Mouse (Mus musculus): ENCODE results near the gene Pafah1b2. TPM values are rescaled to one million over a fixed set of nuclear protein-coding genes. Genes with fewer than 3 reads are reported as not detected.

Pafah1b2 gene
- polyA plus RNA-seq, 1 experiment, result 30.7 TPM

DNA sequence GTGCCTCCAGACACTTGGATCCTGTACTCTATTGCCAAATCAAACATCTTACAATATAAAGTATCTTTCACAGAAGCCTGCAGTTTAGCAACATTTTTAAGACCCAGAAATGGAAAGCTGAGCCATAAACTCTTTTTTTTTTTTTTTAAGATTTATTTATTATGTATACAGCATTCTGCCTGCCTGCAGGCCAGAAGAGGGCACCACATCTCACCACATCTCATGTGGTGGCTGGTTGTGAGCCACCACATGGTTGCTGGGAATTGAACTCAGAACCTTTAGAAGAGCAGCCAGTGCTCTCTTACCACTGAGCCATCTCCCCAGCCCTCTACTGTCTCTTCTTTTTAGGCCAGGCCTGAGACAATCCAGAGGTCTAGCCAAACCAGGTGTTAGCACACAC lies 31.2 kb downstream of the Pafah1b2 start:
- no peak for DNase-seq (ENCODE audit: low read depth)

DNA sequence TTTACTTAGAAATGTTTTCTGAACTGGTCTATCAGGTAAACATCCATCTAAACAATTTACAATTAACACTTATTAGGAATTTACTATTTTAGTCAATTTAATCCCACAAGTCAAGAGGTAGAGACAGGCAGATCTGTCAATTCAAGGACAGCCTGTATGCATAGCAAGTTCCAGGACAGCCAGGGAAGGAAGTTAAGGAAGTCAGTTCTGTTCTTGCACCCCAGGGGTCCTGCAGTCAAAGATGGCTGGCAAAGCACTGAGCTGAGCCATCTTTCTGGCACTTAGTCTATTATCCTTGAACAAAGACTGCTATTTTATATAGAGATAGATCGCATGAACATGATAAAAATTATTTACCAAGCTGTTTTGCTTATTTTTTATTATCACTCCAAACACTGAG lies 31.9 kb downstream of the Pafah1b2 start:
- no peak for DNase-seq (ENCODE audit: low read depth)

DNA sequence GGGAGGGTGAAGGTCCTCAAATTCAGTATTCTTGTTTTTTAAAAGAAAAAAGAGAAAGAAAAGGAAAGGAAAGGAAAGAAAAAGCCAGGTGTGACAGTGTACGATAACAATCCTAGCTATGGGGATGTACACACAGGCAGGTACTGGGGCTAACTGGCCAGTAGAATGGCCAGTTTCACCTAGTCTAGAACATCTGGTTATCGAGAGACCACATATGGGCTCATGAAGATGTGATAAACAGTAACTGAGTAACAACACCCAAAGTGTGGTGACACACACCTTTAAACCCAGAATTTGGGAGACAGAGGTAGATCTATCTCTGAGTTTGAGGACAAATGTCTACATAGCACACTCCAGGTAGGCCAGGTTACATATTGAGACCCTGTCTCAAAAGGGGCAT lies 32.7 kb downstream of the Pafah1b2 start:
- no peak for DNase-seq (ENCODE audit: low read depth)

DNA sequence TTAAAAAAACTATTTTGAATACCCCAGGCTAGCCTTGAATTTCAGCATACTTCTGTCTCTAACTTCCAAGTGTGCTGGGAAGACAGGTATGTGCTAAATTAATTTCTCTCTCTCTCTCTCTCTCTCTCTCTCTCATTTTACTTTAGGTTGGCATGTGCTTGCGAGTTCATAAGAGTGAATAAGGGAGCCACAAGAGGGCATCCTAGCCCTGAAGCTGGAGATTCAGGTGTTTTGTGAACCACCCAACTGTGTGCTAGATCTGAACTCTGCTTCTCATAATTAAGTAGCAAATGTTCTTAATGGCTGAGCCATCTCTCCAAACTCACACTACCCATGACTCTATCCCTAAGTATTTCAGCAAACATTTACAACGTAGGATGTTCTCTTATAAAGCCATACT lies 35.6 kb downstream of the Pafah1b2 start:
- DNase-seq (ENCODE audit: low read depth), result no peak

DNA sequence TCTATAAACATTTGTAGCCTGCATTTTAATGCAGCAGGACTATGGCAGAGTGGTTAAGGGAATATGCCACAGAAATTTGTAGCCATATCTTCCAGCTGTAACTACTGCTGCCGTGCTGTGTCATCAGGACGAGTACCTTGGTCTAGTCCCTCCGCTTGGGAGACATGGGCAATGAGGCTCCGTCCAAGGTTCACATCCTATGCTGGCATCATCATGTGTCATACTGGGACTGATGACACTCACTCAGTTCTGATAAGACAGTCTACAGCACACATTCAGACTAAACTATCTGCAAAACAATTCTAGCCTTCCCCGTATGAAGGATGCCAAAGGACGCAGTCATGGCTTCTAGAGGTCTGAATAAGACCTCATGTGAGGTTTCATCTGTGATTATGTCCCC lies 48.9 kb downstream of the Pafah1b2 start:
- DNase-seq (ENCODE audit: low read depth), result no peak

DNA sequence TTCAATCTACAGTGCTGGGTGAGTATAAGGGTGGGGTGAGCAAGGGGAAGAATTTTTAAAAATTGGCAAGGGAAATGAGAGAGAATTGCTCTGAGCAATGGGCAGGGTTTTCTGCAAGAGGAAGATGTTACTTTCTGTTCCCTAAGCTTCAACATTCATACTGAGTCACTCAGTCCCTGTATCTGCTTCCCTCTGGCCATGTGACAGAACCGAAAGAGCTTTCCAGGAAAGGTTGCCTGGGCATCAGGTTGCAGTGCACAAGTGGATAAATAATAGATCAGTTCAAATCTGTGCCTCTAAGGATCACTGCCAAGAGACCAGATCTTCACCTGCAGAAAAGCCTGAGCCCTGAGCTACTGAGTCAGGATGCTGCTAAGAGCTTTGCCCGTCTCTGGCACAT lies 50.6 kb downstream of the Pafah1b2 start:
- no peak for DNase-seq (ENCODE audit: low read depth)

DNA sequence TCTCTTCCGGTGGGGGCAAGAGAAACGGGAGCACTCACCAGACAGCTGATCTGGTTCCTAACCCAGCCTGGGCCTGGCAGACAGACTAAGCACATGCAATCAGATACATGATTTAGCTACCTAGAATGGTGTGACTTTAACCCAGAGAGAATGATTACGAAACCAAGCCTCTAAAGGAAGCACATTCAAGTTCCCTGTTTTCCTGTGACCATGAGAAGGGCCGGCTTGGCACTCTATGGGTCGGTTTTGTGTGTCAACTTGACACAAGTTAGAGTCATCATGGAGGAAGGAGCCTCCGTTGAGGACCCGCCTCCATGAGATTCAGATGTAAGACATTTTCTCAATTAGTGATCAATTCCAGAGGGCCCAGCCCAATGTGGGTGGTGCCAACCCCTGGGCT lies 52.8 kb downstream of the Pafah1b2 start:
- DNase-seq (ENCODE audit: low read depth), result no peak

DNA sequence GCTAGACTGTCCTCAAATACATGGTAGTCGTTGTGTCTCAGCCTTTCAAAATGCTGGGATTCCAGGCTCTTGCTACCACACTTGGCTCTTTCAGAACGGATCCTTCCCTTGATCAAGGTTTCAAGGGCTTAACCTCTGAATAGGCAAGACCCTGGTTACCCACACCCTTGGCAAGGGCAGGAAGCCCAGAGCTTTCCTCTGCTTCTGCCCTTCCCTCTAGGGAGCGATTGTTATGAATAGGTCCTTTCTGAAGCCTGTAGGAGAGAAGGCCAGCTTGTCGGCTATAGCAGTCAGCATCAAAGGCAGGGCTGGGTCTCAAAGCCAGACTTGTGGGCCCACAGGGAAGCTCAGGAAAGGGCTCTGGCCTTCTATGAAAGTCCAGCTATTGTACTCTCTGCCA lies 53.6 kb downstream of the Pafah1b2 start:
- no peak for DNase-seq (ENCODE audit: low read depth)

DNA sequence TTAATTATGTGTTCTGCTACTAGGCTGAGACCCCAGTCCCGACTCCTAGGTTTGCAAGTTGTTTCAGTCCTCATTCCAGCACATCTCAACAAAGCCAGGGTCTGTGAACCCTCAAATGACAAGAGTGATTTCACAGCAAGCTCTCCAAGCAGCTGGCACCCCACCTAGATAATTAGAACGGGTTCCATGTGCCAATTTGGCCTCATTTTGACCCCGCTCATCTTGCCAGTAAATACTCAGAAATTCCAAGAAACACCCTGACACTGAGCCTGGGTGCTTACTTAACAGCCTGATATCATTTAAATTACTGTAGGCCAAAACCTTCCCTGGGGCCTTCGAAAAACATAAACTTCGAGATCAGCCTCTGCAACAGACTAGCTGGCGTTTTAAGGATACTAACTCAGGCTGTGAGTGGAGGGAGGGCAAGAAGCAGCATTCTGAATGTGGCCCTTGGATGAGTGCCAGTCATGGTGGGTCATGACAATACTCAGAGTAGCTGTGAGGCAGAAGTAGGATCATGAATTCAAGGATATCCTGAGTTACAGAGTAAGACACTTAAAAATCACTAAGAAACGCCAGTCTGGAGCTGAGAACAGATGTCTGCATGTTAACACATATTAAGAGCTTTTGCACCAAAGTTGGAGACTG lies 54.3 kb downstream of the Pafah1b2 start:
- DNase-seq (ENCODE audit: low read depth), result no peak

DNA sequence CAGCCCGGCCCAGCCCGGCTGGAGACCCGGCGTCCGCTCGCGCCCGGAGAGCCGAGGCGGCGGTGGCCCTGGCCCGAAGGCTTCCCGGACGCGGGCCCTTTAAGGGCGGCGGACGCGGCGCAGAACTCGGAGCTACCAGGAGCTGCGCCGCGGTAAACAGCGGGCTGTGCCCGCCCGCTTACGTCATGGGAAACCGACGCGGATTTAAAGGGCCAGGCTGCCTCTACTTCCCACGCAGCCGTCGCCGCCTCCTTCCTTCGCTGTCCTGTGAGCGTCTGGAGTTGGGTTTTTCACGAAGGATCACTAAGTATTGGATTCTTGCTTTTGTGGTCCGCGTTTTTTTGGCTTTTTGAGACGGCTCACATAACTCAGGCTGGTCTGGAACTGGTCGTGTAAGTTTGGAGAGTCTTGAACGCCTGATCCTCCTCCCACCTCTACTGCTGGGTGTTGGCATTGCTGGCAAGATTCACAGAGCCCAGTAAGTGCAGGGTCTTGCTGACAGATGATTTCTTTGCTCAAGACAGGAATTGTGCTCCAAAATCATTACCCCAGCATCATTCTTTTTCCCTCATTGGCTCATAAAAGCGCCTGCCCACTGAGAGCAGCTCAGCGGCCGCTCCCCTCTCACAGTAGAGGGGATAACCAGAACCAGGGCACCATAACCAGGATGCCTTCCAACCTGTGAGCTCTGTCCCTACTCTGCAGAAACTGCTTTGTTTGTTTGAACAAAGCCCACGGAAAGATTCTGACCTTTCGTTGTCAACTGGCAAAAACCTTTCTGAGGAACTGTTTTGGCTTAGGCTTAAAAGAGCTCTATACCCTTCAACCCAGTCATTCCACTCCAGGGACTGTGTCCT lies 57.2 kb downstream of the Pafah1b2 start, which contains the start of gene Sidt2:
Sidt2 (minus strand) TSS at position 152 of the 857 bp plus-strand sequence.
- DNase-seq (ENCODE audit: low read depth), result peak; percentile 40

DNA sequence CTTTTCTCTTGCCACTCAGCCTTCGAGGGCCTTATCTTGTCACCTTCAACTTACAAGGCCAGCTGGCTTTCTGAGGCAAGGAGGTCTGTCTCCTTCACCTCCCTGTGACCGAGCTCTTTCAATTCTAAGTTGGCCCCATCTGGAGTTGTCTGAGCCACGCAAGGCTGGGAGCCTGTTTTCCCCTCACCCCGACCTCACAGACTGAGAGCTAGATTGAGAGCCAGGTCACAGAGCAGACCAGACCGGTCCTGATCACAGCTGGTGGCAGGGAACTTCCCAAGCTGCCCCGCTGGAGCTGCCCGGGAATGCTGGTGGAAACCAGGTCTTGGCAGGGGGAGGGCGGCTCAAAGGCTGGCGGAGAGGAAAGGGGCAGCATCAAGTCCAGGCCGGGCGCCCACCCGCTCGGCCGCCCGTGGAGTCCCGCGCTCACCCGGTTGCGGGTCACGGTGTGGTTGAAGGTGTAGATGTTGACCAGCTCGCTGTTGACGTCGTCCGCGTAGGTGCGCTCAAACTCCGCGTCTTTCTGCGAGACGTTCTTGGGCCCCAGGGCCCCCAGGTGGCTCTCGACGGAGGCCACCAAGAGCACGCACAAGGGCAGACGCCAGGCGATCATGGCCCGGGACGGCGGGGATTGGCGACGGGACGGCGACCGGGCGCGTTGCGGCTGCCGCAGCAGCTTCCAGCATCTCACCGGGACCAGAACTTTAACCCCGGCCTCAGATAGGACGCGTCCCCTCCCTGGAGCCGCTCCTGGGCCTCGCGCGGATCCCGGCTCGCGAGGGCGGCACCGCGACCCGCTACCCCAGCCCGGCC lies 58.0 kb downstream of the Pafah1b2 start:
- DNase-seq (ENCODE audit: low read depth), result no peak

DNA sequence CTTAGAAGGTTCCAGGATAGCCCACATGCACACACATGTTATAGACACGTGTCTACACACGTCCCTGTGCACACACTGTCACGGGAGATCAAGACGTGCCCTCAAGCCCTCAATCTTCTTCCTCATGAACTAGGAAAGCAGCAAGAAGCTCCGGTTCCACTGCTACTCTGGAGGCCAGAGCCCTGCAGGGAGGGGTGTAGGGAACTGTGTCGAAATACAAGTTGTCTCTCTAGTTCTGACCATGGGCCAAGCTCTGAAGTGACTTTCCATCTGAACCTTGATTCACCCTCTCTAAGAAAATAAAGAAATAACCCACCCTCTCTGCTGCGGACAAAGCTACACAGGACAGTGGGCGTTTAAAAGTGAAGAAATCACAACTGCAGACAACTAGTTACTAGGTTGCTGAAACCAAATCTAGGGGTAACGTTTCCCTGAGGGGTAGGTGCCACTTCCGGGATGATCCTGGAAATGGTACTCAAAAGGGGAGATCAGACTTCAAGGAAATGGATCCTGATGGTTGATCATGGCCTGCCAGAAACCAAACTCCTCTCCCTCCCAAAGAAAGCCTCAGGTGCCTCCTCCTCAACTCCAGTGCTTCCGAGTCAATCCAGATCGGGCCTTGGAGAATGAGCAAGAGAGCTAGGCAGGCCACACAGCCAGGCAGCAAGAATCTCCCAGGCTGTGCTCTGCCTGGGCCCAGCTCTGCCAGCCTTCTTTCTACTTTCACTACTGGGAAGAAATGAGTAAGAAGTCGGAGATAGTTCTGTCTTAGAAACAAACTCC lies 58.8 kb downstream of the Pafah1b2 start:
- DNase-seq (ENCODE audit: low read depth), result peak; percentile 79

DNA sequence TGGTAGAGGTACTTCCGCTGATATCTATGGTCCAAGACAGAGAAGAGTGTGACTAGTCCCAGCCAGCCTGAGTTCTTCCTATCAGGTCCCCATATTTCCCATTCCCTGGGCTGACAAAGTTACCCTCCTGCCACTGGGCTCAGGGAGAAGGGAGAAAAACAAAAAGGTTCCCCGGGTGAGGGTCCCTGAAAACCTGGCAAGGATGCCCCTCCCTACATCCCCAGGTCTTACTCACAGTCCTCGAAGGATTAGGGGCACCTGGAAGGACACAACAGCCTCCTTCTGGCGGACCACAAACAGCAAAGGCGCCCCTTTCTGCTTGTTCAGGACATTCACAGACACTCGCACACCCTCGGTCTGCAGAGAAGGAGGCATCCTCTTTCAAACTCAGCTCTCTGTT lies 59.6 kb downstream of the Pafah1b2 start:
- DNase-seq (ENCODE audit: low read depth), result no peak

DNA sequence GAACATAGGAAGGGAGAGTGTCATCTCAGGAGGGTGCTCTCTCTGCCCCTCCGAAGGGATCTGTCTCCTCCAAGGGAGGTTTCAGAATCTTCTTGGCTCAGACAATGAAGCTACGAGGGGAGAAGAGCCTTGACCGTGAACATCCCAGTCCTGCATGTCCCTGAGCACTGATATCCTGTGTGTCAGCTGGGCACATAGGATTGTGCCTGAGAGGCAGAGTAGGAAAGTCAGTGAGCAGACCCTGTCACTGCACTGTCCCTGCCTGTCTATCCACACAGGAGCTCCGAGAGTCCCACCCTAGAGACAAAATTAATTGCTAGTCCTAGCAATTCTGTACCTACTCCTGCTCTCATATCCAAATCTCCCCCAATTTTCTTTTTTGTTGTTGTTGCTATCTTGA lies 60.4 kb downstream of the Pafah1b2 start:
- no peak for DNase-seq (ENCODE audit: low read depth)

DNA sequence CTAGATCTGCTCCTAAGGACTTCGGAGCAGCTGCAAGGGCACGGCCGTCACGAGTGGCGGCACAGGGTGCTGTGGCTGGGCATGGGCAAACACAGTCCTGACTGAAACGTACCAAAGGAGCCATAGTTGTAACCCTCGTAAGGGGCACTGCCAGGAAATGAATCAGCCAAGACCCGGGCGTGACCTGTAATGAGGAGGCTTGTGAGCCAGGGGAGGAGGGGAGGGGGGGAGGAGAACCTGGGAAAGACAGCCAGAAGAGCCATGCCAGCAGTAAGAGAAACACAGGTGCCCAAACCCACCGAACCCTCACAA lies 65.7 kb downstream of the Pafah1b2 start:
- DNase-seq (ENCODE audit: low read depth), result no peak

DNA sequence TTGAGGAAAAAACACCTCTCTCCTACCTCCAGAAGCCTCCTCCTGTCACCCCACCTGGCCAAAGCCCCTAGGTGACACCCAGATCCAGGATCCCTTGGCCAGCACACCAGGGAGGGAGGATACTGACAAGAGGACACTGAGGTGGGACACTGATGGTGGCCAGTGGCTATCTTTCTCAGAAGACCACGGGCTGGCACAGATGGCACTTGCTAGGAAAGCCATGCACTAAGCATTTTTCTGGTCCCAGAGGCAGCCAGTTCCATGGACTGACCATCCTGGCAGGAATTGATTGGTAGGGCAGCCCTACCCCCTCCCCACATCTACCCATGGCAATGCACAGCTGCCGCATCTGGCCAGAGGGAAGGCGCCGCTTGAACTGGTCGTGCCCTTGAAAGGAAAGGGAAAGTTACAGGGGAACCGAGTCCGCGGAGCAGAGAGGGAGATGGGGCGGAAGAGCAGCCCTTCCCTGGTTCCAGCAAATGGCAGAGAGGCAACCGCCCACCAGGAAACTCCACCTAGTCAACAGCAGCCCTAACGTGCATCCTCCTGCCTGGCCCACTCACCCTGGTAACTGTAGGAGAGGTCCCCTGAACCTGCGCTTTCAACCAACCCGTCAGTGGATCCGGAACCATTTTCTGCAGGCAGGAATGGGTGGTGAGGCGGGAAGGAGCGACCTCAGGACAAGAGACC lies 66.2 kb downstream of the Pafah1b2 start:
- DNase-seq (ENCODE audit: low read depth), result no peak

DNA sequence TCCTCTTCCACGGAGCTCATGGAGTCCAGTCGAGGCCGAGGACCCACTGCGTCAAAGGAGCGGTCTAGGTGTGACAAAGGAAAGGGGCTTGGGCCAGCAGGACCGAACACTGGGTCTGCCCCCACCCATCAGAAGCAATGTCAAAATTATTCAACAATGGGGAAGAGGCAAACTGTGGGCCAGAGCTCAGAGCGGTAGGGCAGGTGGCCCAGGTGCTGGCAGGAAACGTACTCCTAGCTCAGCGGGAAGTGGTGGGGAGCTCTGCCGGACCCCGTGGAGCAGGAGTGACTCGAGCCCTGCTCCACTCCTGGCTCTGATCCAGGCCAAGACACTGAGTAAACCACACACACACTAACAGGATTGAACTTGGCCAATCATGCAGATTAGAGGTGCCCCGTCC lies 66.8 kb downstream of the Pafah1b2 start:
- DNase-seq (ENCODE audit: low read depth), result no peak

DNA sequence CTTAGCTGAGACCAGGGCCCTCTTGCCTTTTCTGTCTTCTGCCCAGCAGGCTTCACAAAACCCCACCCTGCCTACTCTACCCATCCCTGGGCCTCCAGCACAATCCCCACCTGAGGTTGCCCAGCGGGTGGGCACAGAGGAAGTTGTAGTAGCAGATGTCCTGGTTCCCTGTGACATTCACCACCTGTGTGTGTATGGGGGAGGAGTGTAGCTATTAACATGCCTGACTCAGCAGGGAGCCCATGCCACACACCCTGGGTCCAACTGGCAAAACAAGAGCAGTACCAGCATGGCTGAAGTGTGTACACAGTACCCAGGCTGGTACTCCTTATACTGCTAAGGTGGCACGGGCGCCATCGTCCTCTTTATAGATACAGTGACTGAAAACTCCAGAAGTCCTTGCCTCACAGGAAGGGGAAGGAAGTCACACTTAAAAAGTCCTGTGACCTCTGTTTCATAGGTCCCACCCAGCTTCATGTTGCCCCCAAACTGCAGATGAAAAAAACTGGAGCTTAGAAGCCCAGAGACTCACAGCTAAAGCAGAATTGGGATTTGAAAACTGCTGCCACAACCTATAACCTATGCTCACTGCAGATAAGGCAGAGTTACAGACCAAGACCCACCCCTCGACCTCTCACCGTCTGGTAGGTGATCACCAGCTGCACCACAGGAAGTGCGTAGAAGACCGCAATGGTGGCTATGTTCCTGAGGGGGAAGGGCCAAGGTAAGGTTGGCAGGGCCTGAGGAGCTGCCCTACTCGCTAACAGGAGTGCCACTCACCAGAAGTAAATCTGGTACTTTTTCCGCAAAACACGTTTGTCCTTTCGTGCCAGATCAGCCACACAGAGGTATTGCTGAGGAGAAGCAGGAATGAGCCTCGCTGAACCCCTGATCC lies 67.7 kb downstream of the Pafah1b2 start:
- no peak for DNase-seq (ENCODE audit: low read depth)

DNA sequence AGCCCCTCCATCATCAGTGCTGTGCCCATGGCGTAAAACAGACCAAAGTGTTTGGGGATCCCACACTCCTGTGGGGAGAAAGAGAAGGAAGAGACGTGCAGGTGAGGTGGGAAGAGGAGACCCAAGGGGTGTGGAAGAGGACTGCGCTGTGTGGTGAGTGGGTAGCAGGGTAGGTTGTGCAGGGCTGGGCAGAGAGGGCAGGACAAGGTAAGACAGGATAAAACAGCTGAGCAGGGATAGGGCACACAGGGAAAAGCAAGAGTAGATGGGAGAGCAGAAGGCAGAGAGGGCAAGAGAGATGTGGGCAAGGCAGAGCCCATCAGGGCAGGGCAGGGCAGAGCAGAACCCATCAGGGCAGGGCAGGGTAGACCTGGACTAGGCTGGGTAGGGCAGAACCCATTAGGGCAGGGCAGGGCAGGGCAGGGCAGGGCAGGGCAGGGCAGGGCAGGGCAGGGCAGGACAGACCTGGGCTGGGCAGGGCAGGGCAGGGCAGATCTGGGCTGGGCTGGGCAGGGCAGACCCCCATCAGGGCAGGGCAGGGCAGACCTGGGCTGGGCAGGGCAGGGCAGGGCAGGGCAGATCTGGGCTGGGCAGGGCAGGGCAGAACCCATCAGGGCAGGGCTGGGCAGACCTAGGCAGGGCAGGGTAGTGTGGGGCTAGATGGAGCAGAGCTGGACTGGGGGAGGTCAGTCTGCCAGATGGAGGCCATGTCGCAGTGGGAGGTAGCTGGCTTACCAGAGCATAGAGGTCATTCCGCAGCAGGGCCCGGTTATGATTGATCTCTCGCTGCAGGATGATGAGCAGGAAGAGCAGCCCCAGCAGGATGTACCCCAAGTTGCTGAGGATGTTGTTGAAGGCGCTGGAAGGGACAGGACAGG lies 68.6 kb downstream of the Pafah1b2 start:
- DNase-seq (ENCODE audit: low read depth), result no peak

Data from gonadal fat pad, adult 2 months (tissue).